Mouse (Mus musculus) heart, embryonic 16.5 days (tissue): ENCODE data around the gene Tcf25. TPM values are rescaled to one million over a fixed set of nuclear protein-coding genes. Genes with fewer than 3 reads are reported as not detected.

Experiments used
- ATAC-seq: fragments of 200-750 bp; cut with Nextera tagmentation; replicated peaks from 2 replicates; pipeline ENCODE4 v1.8.0; 2017; ENCODE audit warnings: moderate number of reproducible peaks; ENCODE audit not compliant: insufficient read depth, low FRiP score; ENCODE audit errors: extremely low read depth
- H3K27ac ChIP-seq: fragments of 300-500 bp; sonication (generic); 2 replicates; pipeline ENCODE4 v1.5.1; 2014; ENCODE audit warnings: mild to moderate bottlenecking, low read length, control low read depth, moderate library complexity
- H3K27me3 ChIP-seq: fragments of 300-500 bp; sonication (generic); 2 replicates; pipeline ENCODE4 v1.6.1; 2014; ENCODE audit warnings: low read length, mixed read lengths; ENCODE audit not compliant: control insufficient read depth, insufficient read depth
- H3K36me3 ChIP-seq: fragments of 300-500 bp; sonication (generic); 2 replicates; pipeline ENCODE4 v1.6.1; 2014; ENCODE audit not compliant: control insufficient read depth, insufficient read depth
- H3K4me1 ChIP-seq: fragments of 300-500 bp; sonication (generic); 2 replicates; pipeline ENCODE4 v1.6.1; 2014; ENCODE audit warnings: low read length, mixed read lengths; ENCODE audit not compliant: control insufficient read depth, insufficient read depth
- H3K4me2 ChIP-seq: fragments of 300-500 bp; sonication (generic); 2 replicates; pipeline ENCODE4 v1.6.1; 2014; ENCODE audit warnings: low read depth, mild to moderate bottlenecking, control low read depth, low read length
- H3K4me3 ChIP-seq: fragments of 300-500 bp; sonication (generic); 2 replicates; pipeline ENCODE4 v1.5.1; 2014; ENCODE audit warnings: mild to moderate bottlenecking, control low read depth, low read length
- H3K9ac ChIP-seq: fragments of 300-500 bp; sonication (generic); 2 replicates; pipeline ENCODE4 v1.6.1; 2014; ENCODE audit warnings: low read length, control low read depth
- H3K9me3 ChIP-seq: fragments of 300-500 bp; sonication (generic); replicated peaks from 2 replicates; pipeline ENCODE4 v1.6.1; 2016; ENCODE audit warnings: low read length; ENCODE audit not compliant: control insufficient read depth
- WGBS: fragments of 180-500 bp; shearing (Covaris S2); extraction: QIAGEN DNeasy Blood & Tissue Kit; methylation state at CpG from one replicate; pipeline ENCODE4 v1.1.7; 2014; 5-methylcytosine and 5-hydroxymethylcytosine counted together
- polyA plus RNA-seq: library from polyadenylated mRNA; unstranded; fragments of >200 nt; fragmentation: Nextera tagmentation; extraction: Ambion mirVana; gene quantifications from 2 replicates; pipeline ENCODE4 v1.2.1, GENCODE M21; 2015

The Tcf25 gene
- polyA plus RNA-seq, 1 experiment from 2014 or later, result 152 TPM

DNA sequence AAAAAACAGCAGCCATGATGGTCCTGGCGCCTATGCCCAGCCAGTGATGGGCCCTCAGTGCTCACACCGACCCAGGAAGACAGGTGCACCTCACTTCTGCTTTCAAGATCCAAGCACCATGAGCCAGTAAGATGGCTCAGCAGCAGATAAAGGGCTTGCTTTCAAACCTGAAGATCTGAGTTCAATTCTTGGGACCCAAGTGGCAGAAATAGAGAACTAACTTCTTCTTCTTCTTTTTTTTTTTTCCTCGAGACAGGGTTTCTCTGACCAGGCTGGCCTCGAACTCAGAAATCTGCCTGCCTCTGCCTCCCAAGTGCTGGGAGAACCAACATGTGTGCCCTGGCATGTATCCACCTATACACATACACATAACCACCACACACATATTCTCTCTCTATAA, 46.2 kb downstream of the Tcf25 start:
- Histone ChIP-seq H3K36me3 (no peaks in the 10 kb centered on the region), H3K4me1 (peaks cover 3% of the 10 kb centered on the region; the same call in 1 of the 2 replicates), H3K27me3 (no peaks in the 10 kb centered on the region), H3K9ac (no peak overlapping the region), H3K9me3 (no peaks in the 10 kb centered on the region), H3K4me3 (no peak overlapping the region), H3K27ac (no peak overlapping the region), H3K4me2 (no peak overlapping the region)
- ATAC-seq, result no peak
- WGBS, result 75% methylated on average over 4 of the region's 4 CpGs

DNA sequence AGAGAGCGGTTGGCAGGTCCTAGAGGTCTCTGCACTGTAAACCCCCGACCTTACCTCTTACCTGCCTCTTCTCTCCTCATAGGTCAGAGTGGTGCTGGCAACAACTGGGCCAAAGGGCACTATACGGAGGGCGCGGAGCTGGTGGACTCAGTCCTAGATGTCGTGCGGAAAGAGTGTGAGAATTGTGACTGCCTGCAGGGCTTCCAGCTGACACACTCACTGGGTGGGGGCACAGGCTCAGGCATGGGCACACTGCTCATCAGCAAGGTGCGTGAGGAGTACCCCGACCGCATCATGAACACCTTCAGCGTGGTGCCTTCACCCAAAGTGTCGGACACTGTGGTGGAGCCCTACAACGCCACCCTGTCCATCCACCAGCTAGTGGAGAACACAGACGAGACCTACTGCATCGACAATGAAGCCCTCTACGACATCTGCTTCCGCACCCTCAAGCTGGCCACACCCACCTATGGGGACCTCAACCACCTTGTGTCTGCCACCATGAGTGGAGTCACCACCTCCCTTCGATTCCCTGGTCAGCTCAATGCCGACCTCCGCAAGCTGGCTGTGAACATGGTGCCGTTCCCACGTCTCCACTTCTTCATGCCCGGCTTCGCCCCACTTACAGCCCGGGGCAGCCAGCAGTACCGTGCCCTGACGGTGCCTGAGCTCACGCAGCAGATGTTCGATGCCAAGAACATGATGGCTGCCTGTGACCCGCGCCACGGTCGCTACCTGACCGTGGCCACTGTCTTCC, 47.1 kb downstream of the Tcf25 start:
- Histone ChIP-seq H3K27ac (no peak overlapping the region), H3K27me3 (no peaks in the 10 kb centered on the region), H3K4me2 (no peak overlapping the region), H3K9me3 (peaks cover 3% of the 10 kb centered on the region; the same call in 1 of the 2 replicates), H3K9ac (no peak overlapping the region), H3K4me1 (peaks cover 3% of the 10 kb centered on the region; the same call in 1 of the 2 replicates), H3K36me3 (no peaks in the 10 kb centered on the region), H3K4me3 (no peak overlapping the region)
- no peak for ATAC-seq
- 88% methylated on average over 34 of the region's 34 CpGs for WGBS

DNA sequence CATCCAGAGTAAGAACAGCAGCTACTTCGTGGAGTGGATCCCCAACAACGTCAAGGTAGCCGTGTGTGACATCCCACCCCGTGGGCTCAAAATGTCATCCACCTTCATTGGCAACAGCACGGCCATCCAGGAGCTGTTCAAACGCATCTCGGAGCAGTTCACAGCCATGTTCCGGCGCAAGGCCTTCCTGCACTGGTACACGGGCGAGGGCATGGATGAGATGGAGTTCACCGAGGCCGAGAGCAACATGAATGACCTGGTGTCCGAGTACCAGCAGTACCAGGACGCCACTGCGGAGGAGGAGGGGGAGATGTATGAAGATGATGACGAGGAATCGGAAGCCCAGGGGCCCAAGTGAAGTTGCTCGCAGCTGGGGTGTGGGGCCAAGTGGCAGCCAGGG, 47.8 kb downstream of the Tcf25 start:
- peaks cover 3% of the 10 kb centered on the region; the same call in 1 of the 2 replicates for H3K4me1 ChIP-seq
- H3K4me2 ChIP-seq, result no peak overlapping the region
- no peak for ATAC-seq
- no peaks in the 10 kb centered on the region for H3K27me3 ChIP-seq
- no peak overlapping the region for H3K9ac ChIP-seq
- H3K9me3 ChIP-seq, result peaks cover 4% of the 10 kb centered on the region
- no peaks in the 10 kb centered on the region for H3K36me3 ChIP-seq
- no peak overlapping the region for H3K4me3 ChIP-seq
- no peak overlapping the region for H3K27ac ChIP-seq
- WGBS, result 82% methylated on average over 19 of the region's 19 CpGs

DNA sequence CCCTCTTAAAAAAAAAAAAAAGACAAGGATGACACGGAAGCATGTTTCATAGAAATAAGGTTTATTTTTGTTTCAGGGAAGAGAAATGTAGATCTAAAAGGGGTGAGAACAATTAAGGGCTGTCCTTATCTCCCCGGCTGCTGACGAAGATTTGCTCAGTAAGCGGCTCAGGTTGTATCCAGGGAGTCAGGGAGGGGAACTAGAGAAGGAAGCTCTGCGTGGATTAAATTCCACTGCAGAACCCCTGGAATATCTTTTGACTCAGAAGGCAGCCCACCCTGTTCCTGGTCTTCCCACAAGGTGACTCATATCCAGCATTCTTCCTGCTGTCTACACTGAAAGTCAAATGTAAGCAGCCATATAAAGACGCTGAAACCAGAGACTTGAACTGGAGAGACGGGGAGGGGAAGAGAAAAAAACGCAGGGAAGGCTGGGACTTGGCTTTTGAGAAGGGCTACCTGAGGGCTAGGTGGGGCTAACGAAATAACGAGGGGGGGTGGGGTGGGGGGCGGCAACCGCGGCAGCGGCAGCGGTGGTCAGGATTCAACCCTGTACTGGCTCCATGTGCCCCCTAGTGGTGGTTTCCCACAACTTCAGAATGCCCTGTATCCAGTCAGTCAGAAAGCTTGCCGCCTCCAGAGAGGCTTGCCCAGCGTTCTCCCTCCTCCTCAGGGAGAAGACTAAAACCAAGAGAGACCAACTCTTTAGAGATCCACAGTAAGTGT, 48.7 kb downstream of the Tcf25 start:
- Histone ChIP-seq H3K4me3 (peak overlapping the region; percentile 42), H3K9ac (no peak overlapping the region), H3K27me3 (no peaks in the 10 kb centered on the region), H3K27ac (no peak overlapping the region), H3K4me2 (peak overlapping the region; percentile 69), H3K4me1 (peaks cover 3% of the 10 kb centered on the region; the same call in 1 of the 2 replicates), H3K9me3 (peaks cover 13% of the 10 kb centered on the region), H3K36me3 (no peaks in the 10 kb centered on the region)
- WGBS, result 5% methylated on average over 17 of the region's 17 CpGs
- no peak; the same call in 1 of the 2 replicates for ATAC-seq

DNA sequence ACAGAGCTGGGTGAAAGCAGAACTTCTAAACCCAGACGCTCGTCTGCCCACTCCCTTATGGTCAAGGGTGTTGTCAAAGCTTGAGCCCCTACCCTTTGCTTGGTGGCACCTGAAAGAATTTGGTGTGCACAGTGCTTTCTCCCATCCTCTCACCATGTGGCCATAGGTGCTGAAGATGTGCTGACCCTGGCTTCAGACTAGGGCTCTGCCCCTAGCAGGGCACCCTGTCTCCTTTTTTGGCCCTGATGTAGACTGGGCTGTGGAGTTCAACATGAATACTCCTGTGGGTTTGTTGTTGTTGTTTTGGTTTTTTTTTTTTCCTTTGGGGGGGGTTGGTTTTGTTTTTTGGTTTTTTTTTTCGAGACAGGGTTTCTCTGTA, 49.2 kb downstream of the Tcf25 start:
- peak overlapping the region; percentile 69; the same call in 1 of the 2 replicates for H3K4me2 ChIP-seq

DNA sequence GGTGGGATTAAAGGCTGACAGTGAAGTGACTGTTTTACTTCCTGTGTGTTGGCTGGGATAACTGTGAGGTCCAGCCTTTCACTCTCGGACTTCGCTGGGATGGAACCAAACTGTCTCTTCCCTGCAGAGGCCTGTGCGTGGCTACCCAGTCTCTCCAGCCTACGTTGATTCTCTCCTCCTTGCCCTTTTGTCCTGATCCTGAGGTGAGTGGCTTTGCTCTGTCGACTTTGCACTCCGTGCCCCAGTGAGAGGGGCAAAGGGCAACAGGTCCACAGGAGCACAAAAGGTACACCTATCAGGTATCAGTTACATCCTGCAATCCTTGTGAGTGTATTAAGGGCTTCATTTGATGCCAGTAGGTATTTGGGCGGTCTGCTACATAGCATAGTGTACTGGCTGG, 49.9 kb downstream of the Tcf25 start, which contains the start of gene Def8:
Def8 (plus strand) TSS at position 87 of the 400 bp plus-strand sequence.
- WGBS, result 73% methylated on average over 7 of the region's 7 CpGs
- H3K27ac ChIP-seq, result no peak within 1 kb of the TSS
- peak within 1 kb of the TSS; percentile 42 for H3K4me3 ChIP-seq
- ATAC-seq, result no peak
- H3K4me1 ChIP-seq, result peaks cover 3% of the 10 kb centered on the region; the same call in 1 of the 2 replicates
- no peaks in the 10 kb centered on the region for H3K36me3 ChIP-seq
- peaks cover 26% of the 10 kb centered on the region for H3K9me3 ChIP-seq
- peak within 1 kb of the TSS; percentile 69 for H3K4me2 ChIP-seq
- no peaks in the 10 kb centered on the region for H3K27me3 ChIP-seq
- H3K9ac ChIP-seq, result no peak within 1 kb of the TSS

More for the DNA sequence above, 49.2 kb downstream of the Tcf25 start:
- no peak for ATAC-seq
- Histone ChIP-seq H3K4me1 (peaks cover 3% of the 10 kb centered on the region; the same call in 1 of the 2 replicates), H3K36me3 (no peaks in the 10 kb centered on the region), H3K9ac (no peak overlapping the region), H3K4me3 (no peak overlapping the region), H3K27me3 (no peaks in the 10 kb centered on the region), H3K27ac (no peak overlapping the region), H3K9me3 (peaks cover 19% of the 10 kb centered on the region)
- 9% methylated on average over 3 of the region's 3 CpGs for WGBS

DNA sequence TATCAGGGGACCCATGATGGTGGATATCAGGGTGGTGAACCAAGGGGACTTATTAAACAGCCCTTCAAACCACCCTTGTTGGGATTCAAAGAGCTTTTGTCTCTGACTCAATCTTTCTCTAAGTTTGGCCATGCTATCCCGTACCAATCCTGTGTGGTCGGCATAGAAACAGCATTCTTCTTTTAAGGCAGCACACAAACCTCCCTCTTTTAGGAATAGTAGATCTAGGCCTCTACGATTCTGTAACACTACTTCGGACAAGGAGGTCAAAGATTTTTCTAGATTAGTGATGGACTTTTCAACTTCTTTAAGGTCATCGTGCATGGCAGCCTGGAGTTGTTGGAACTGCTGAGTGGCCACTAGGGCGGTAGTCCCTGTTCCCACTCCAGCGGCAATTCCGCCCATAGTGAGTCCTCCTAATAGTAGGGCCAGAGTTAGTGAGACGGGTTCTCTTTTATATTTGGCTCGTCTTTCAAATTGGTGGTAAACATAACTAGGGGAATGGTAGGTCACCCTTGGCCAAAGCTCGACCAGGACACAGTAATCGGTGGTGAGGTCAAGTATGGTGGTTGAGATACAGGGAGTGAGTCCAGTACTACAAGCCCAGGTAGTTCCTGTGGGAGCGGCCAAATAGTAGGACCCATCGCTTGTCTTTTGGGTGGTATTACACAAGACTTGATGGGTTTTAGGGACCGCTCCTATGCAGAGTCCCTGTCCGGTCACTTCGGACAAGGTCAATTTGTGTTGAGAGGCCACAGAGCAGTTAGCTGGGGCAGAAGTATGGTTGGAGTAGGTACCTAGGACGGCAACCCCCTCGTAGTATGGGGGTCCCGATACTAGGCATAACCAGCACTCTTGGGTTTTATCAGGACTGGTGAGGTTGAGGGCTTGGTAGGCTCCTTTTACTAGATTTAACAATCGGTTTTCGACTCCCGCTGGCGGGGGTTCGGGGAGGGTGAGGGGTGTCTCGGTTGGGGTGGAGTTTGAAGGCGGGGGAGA, 53.3 kb downstream of the Tcf25 start:
- Histone ChIP-seq H3K36me3 (no peaks in the 10 kb centered on the region), H3K4me2 (no peak overlapping the region), H3K4me1 (peaks cover 3% of the 10 kb centered on the region; the same call in 1 of the 2 replicates), H3K27ac (no peak overlapping the region), H3K9me3 (peaks cover 47% of the 10 kb centered on the region), H3K27me3 (no peaks in the 10 kb centered on the region), H3K9ac (no peak overlapping the region), H3K4me3 (no peak overlapping the region)
- no peak for ATAC-seq
- 92% methylated on average over 27 of the region's 27 CpGs for WGBS

DNA sequence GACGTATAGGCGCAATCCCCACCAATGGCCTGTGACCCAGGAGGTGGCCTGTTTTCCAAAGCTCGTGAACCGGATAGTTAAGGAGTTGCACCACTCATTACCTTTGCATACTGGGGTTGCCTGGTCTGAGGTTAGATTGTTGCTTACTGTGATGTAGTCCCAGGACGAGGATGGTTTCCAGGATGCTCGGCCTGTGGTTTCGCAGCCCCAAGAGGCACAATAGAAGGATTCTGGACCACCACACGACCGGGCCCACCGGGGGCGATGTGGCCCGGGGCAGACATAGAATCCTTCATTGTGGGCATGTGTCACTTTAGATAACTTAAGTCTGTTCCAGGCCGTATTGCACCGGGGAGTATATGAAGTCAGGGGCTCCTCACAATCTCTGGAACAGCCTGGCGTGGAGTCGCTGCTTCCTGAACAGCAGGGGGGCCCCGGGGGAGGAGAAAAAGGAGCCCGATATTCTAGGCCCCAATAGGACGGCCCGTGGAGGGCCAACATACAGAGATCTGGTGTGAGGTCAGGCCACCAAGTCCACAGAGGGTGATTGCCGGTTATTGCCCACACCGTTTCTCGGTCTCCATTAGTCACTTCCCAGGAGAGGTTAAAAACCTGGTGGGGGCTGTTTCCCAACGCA, 54.2 kb downstream of the Tcf25 start:
- no peaks in the 10 kb centered on the region for H3K27me3 ChIP-seq
- H3K9ac ChIP-seq, result no peak overlapping the region
- no peak overlapping the region for H3K27ac ChIP-seq
- 92% methylated on average over 24 of the region's 24 CpGs for WGBS
- no peak overlapping the region for H3K4me2 ChIP-seq
- no peak overlapping the region for H3K4me3 ChIP-seq
- no peaks in the 10 kb centered on the region for H3K36me3 ChIP-seq
- no peak for ATAC-seq
- peaks cover 55% of the 10 kb centered on the region for H3K9me3 ChIP-seq
- H3K4me1 ChIP-seq, result no peaks in the 10 kb centered on the region
